Mouse (Mus musculus): ENCODE data around the gene Igsf10. TPM values are rescaled to one million over a fixed set of nuclear protein-coding genes. Genes with fewer than 3 reads are reported as not detected.
"Not testable (repeated sequence)": the region's sequence is repeated elsewhere in the genome, so short reads cannot be mapped to it uniquely, and the experiment has no call there.

Gene Igsf10
- polyA plus RNA-seq (2016; fragmentation: Nextera tagmentation; extraction: Ambion mirVana) = 3.5 and 3.9 TPM in 2 replicates

- ATAC-seq (ENCODE audit: low FRiP score, low read depth) = peak; percentile 99
- H3K4me3 ChIP-seq = peak within 1 kb of the TSS; percentile 67
- H3K36me3 ChIP-seq = no peaks in the 10 kb centered on the region
- H3K27ac ChIP-seq (replicated peaks) = 0 out of 2 replicates have a peak within 1 kb of the TSS, but pooled peaks have one; percentile 22
- no peaks in the 10 kb centered on the region for H3K27me3 ChIP-seq
- no peaks in the 10 kb centered on the region for H3K9me3 ChIP-seq
- H3K9ac ChIP-seq (replicated peaks) = peak within 1 kb of the TSS; percentile 54
- H3K4me1 ChIP-seq = peaks cover 9% of the 10 kb centered on the region
- H3K4me2 ChIP-seq (replicated peaks) = peak within 1 kb of the TSS; percentile 64
- WGBS = 7% methylated on average over 22 of the region's 23 CpGs
These were observed at the start of gene Igsf10 for GRCm38 (mm10) chr3:59344065-59344905. Gene Igsf10, minus strand, starts transcription at chr3:59344394.

- H3K27me3 ChIP-seq = no peaks in the 10 kb centered on the region
- 89% methylated on average over 1 of the region's 1 CpGs for WGBS
- H3K4me2 ChIP-seq (replicated peaks) = no peak overlapping the region
- no peak for ATAC-seq (ENCODE audit: low FRiP score, low read depth)
- H3K27ac ChIP-seq (replicated peaks) = no peak overlapping the region
- H3K36me3 ChIP-seq = no peaks in the 10 kb centered on the region
- H3K9me3 ChIP-seq = no peaks in the 10 kb centered on the region
- H3K9ac ChIP-seq (replicated peaks) = no peak overlapping the region
- H3K4me3 ChIP-seq = no peak overlapping the region
- H3K4me1 ChIP-seq = no peaks in the 10 kb centered on the region
These were observed 41.4 kb upstream of the Igsf10 start for GRCm38 (mm10) chr3:59385553-59385952.

GRCm38 (mm10) chr3:59385000-59385399 lies 40.8 kb upstream of the Igsf10 start:
- H3K9ac ChIP-seq (replicated peaks) = no peak overlapping the region
- ATAC-seq (ENCODE audit: low FRiP score, low read depth) = no peak
- H3K9me3 ChIP-seq = no peaks in the 10 kb centered on the region
- no peak overlapping the region for H3K4me2 ChIP-seq (replicated peaks)
- no peaks in the 10 kb centered on the region for H3K27me3 ChIP-seq
- no peaks in the 10 kb centered on the region for H3K4me1 ChIP-seq
- H3K4me3 ChIP-seq = no peak overlapping the region
- H3K36me3 ChIP-seq = no peaks in the 10 kb centered on the region
- no peak overlapping the region for H3K27ac ChIP-seq (replicated peaks)
- WGBS = 91% methylated on average over 3 of the region's 3 CpGs

GRCm38 (mm10) chr3:59384321-59384720 lies 40.1 kb upstream of the Igsf10 start:
- Histone ChIP-seq H3K9me3 (no peaks in the 10 kb centered on the region), H3K9ac (replicated peaks) (no peak overlapping the region), H3K27ac (replicated peaks) (no peak overlapping the region), H3K4me1 (no peaks in the 10 kb centered on the region), H3K27me3 (no peaks in the 10 kb centered on the region), H3K4me2 (replicated peaks) (no peak overlapping the region), H3K4me3 (no peak overlapping the region), H3K36me3 (no peaks in the 10 kb centered on the region)
- 74% methylated on average over 2 of the region's 2 CpGs for WGBS
- ATAC-seq (ENCODE audit: low FRiP score, low read depth) = no peak

GRCm38 (mm10) chr3:59378791-59379190 lies 34.6 kb upstream of the Igsf10 start:
- not testable (repeated sequence) for H3K9me3 ChIP-seq; H3K27ac ChIP-seq (replicated peaks); H3K4me1 ChIP-seq; H3K36me3 ChIP-seq; H3K9ac ChIP-seq (replicated peaks); H3K4me3 ChIP-seq; H3K4me2 ChIP-seq (replicated peaks); ATAC-seq (ENCODE audit: low FRiP score, low read depth); H3K27me3 ChIP-seq
- WGBS = 85% methylated on average over 1 of the region's 1 CpGs

GRCm38 (mm10) chr3:59361895-59362294 lies 17.7 kb upstream of the Igsf10 start:
- no peak for ATAC-seq (ENCODE audit: low FRiP score, low read depth)
- 89% methylated on average over 1 of the region's 1 CpGs for WGBS
- Histone ChIP-seq H3K27me3 (no peaks in the 10 kb centered on the region), H3K36me3 (no peaks in the 10 kb centered on the region), H3K4me2 (replicated peaks) (no peak overlapping the region), H3K9me3 (no peaks in the 10 kb centered on the region), H3K4me3 (no peak overlapping the region), H3K27ac (replicated peaks) (no peak overlapping the region), H3K4me1 (no peaks in the 10 kb centered on the region), H3K9ac (replicated peaks) (no peak overlapping the region)

GRCm38 (mm10) chr3:59360102-59360501 lies 15.9 kb upstream of the Igsf10 start:
- H3K27me3 ChIP-seq = no peaks in the 10 kb centered on the region
- no peak overlapping the region for H3K27ac ChIP-seq (replicated peaks)
- H3K4me3 ChIP-seq = no peak overlapping the region
- H3K4me2 ChIP-seq (replicated peaks) = no peak overlapping the region
- no peaks in the 10 kb centered on the region for H3K4me1 ChIP-seq
- no peak for ATAC-seq (ENCODE audit: low FRiP score, low read depth)
- no peaks in the 10 kb centered on the region for H3K36me3 ChIP-seq
- no peaks in the 10 kb centered on the region for H3K9me3 ChIP-seq
- no peak overlapping the region for H3K9ac ChIP-seq (replicated peaks)

GRCm38 (mm10) chr3:59354156-59354555 lies 10.0 kb upstream of the Igsf10 start:
- WGBS = 89% methylated on average over 3 of the region's 3 CpGs
- H3K4me2 ChIP-seq (replicated peaks) = no peak overlapping the region
- H3K9ac ChIP-seq (replicated peaks) = no peak overlapping the region
- no peaks in the 10 kb centered on the region for H3K27me3 ChIP-seq
- H3K4me3 ChIP-seq = no peak overlapping the region
- no peaks in the 10 kb centered on the region for H3K9me3 ChIP-seq
- H3K4me1 ChIP-seq = no peaks in the 10 kb centered on the region
- no peak for ATAC-seq (ENCODE audit: low FRiP score, low read depth)
- H3K36me3 ChIP-seq = no peaks in the 10 kb centered on the region
- no peak overlapping the region for H3K27ac ChIP-seq (replicated peaks)

GRCm38 (mm10) chr3:59351768-59352167 lies 7.6 kb upstream of the Igsf10 start:
- Histone ChIP-seq H3K36me3 (no peaks in the 10 kb centered on the region), H3K9ac (replicated peaks) (no peak overlapping the region), H3K27ac (replicated peaks) (no peak overlapping the region), H3K27me3 (no peaks in the 10 kb centered on the region), H3K4me3 (no peak overlapping the region), H3K9me3 (no peaks in the 10 kb centered on the region), H3K4me2 (replicated peaks) (no peak overlapping the region), H3K4me1 (no peaks in the 10 kb centered on the region)
- ATAC-seq (ENCODE audit: low FRiP score, low read depth) = no peak

GRCm38 (mm10) chr3:59343026-59343425 lies 1.2 kb downstream of the Igsf10 start:
- H3K27ac ChIP-seq (replicated peaks) = no peak overlapping the region
- H3K9ac ChIP-seq (replicated peaks) = no peak overlapping the region
- H3K27me3 ChIP-seq = no peaks in the 10 kb centered on the region
- peaks cover 9% of the 10 kb centered on the region for H3K4me1 ChIP-seq
- H3K4me3 ChIP-seq = peak overlapping the region; percentile 67
- no peak for ATAC-seq (ENCODE audit: low FRiP score, low read depth)
- H3K9me3 ChIP-seq = no peaks in the 10 kb centered on the region
- 76% methylated on average over 4 of the region's 4 CpGs for WGBS
- H3K36me3 ChIP-seq = no peaks in the 10 kb centered on the region
- H3K4me2 ChIP-seq (replicated peaks) = peak overlapping the region; percentile 64

- 82% methylated on average over 11 of the region's 11 CpGs for WGBS
- H3K4me1 ChIP-seq = peaks cover 9% of the 10 kb centered on the region
These were observed 2.4 kb downstream of the Igsf10 start for GRCm38 (mm10) chr3:59341647-59342427.

GRCm38 (mm10) chr3:59328526-59328925 lies 15.7 kb downstream of the Igsf10 start:
- Histone ChIP-seq H3K36me3 (no peaks in the 10 kb centered on the region), H3K4me3 (no peak overlapping the region), H3K4me1 (no peaks in the 10 kb centered on the region), H3K9me3 (no peaks in the 10 kb centered on the region), H3K27ac (replicated peaks) (no peak overlapping the region), H3K27me3 (no peaks in the 10 kb centered on the region), H3K4me2 (replicated peaks) (no peak overlapping the region), H3K9ac (replicated peaks) (no peak overlapping the region)
- 97% methylated on average over 2 of the region's 2 CpGs for WGBS
- no peak for ATAC-seq (ENCODE audit: low FRiP score, low read depth)

More at GRCm38 (mm10) chr3:59341647-59342427, 2.4 kb downstream of the Igsf10 start:
- ATAC-seq (ENCODE audit: low FRiP score, low read depth) = no peak
- H3K4me2 ChIP-seq (replicated peaks) = no peak overlapping the region
- no peaks in the 10 kb centered on the region for H3K27me3 ChIP-seq
- H3K36me3 ChIP-seq = no peaks in the 10 kb centered on the region
- H3K9me3 ChIP-seq = no peaks in the 10 kb centered on the region
- H3K27ac ChIP-seq (replicated peaks) = no peak overlapping the region
- H3K9ac ChIP-seq (replicated peaks) = no peak overlapping the region
- no peak overlapping the region for H3K4me3 ChIP-seq
